Mouse (Mus musculus) lung, postnatal 25 days (tissue): Measurements from ENCODE around the gene Dnttip2.
"Not testable (repeated sequence)": the region's sequence is repeated elsewhere in the genome, so short reads cannot be mapped to it uniquely, and the experiment has no call there.

Source experiments
- DNase-seq: peaks from one replicate; pipeline ENCODE4 v3.0.0; 2022; ENCODE audit warnings: low spot score

Gene Dnttip2

GRCm38 (mm10) chr3:122274241-122275024 lies at the start of gene Dnttip2:
Gene Dnttip2 (plus strand): TSS chr3:122274388.
- DNase-seq = peak; percentile 93

GRCm38 (mm10) chr3:122226972-122227371 lies 47.2 kb upstream of the Dnttip2 start:
- DNase-seq = not testable (repeated sequence)

GRCm38 (mm10) chr3:122235772-122236171 lies 38.4 kb upstream of the Dnttip2 start:
- no peak for DNase-seq

GRCm38 (mm10) chr3:122242876-122243275 lies 31.3 kb upstream of the Dnttip2 start:
- no peak for DNase-seq

- no peak for DNase-seq
Measured at GRCm38 (mm10) chr3:122243416-122244167, 30.6 kb upstream of the Dnttip2 start.

GRCm38 (mm10) chr3:122244759-122245158 lies 29.4 kb upstream of the Dnttip2 start:
- no peak for DNase-seq

- DNase-seq = peak; percentile 94
Measured at GRCm38 (mm10) chr3:122245215-122245877, 28.8 kb upstream of the Dnttip2 start, which contains the start of gene Gclm. Gene Gclm (plus strand): TSS chr3:122245557.

GRCm38 (mm10) chr3:122245878-122246332 lies 28.3 kb upstream of the Dnttip2 start:
- DNase-seq = peak; percentile 50

GRCm38 (mm10) chr3:122246406-122246805 lies 27.8 kb upstream of the Dnttip2 start:
- no peak for DNase-seq

- DNase-seq = no peak
Measured at GRCm38 (mm10) chr3:122246986-122247767, 27.0 kb upstream of the Dnttip2 start.

GRCm38 (mm10) chr3:122247768-122248100 lies 26.5 kb upstream of the Dnttip2 start:
- no peak for DNase-seq

- DNase-seq = no peak
Measured at GRCm38 (mm10) chr3:122252466-122253253, 21.5 kb upstream of the Dnttip2 start.

- not testable (repeated sequence) for DNase-seq
Measured at GRCm38 (mm10) chr3:122254050-122254449, 20.1 kb upstream of the Dnttip2 start.

- DNase-seq = no peak
Measured at GRCm38 (mm10) chr3:122269986-122270385, 4.2 kb upstream of the Dnttip2 start.

GRCm38 (mm10) chr3:122272565-122272964 lies 1.6 kb upstream of the Dnttip2 start:
- DNase-seq = not testable (repeated sequence)

GRCm38 (mm10) chr3:122273407-122274240 lies 564 bp upstream of the Dnttip2 start:
- no peak for DNase-seq

GRCm38 (mm10) chr3:122275111-122275510 lies 923 bp downstream of the Dnttip2 start:
- DNase-seq = no peak

GRCm38 (mm10) chr3:122287195-122287594 lies 13.0 kb downstream of the Dnttip2 start:
- DNase-seq = no peak

GRCm38 (mm10) chr3:122288613-122289195 lies 14.5 kb downstream of the Dnttip2 start:
- no peak for DNase-seq

GRCm38 (mm10) chr3:122289344-122289743 lies 15.2 kb downstream of the Dnttip2 start:
- DNase-seq = not testable (repeated sequence)
